Mouse (Mus musculus) midbrain, postnatal 0 days (tissue): ENCODE measurements at regions not wholly inside any gene's neighbourhood (a gene's known extent, or its start where the extent isn't known, plus 50 kb on each side); places are given as distances from the start of the nearest gene placed in this dataset.
A peak's percentile ranks its signal among the peaks of the same experiment; 100 is the strongest.
"Not testable (repeated sequence)": the region's sequence is repeated elsewhere in the genome, so short reads cannot be mapped to it uniquely, and the experiment has no call there.

Source experiments
- ATAC-seq: fragments of 200-750 bp; cut with Nextera tagmentation; 2 replicates; pipeline ENCODE4 v1.8.0; 2017; ENCODE audit warnings: moderate number of reproducible peaks, mild to moderate bottlenecking, moderate TSS enrichment, moderate library complexity; ENCODE audit not compliant: low FRiP score
- DNase-seq: peaks from one replicate; pipeline ENCODE4 v3.0.0-alpha.2; 2015; ENCODE audit warnings: low spot score
- H3K27ac ChIP-seq: fragments of 300-500 bp; sonication (generic); 2 replicates; pipeline ENCODE4 v1.5.1; 2014; ENCODE audit warnings: low read depth, mild to moderate bottlenecking, low read length, mixed read lengths
- H3K27me3 ChIP-seq: fragments of 300-500 bp; sonication (generic); 2 replicates; pipeline ENCODE4 v1.6.1; 2014; ENCODE audit warnings: low read length, control low read depth, mixed read lengths; ENCODE audit not compliant: insufficient read depth
- H3K36me3 ChIP-seq: fragments of 300-500 bp; sonication (generic); 2 replicates; pipeline ENCODE4 v1.6.1; 2014; ENCODE audit warnings: low read length, control low read depth, mixed read lengths; ENCODE audit not compliant: insufficient read depth
- H3K4me1 ChIP-seq: fragments of 300-500 bp; sonication (generic); 2 replicates; pipeline ENCODE4 v1.6.1; 2014; ENCODE audit warnings: mild to moderate bottlenecking, control low read depth, antibody characterized with exemption, low read length, mixed read lengths; ENCODE audit not compliant: insufficient read depth
- H3K4me2 ChIP-seq: fragments of 300-500 bp; sonication (generic); 2 replicates; pipeline ENCODE4 v1.6.1; 2014; ENCODE audit warnings: low read depth, mild to moderate bottlenecking, low read length, mixed read lengths; ENCODE audit not compliant: poor library complexity, severe bottlenecking
- H3K4me3 ChIP-seq: fragments of 300-500 bp; sonication (generic); 2 replicates; pipeline ENCODE4 v1.5.1; 2014; ENCODE audit warnings: low read depth, mild to moderate bottlenecking, low read length, moderate library complexity
- H3K9ac ChIP-seq: fragments of 300-500 bp; sonication (generic); replicated peaks from 2 replicates; pipeline ENCODE4 v1.6.1; 2014; ENCODE audit warnings: mild to moderate bottlenecking, low read length, moderate library complexity, mixed read lengths; ENCODE audit not compliant: poor library complexity, severe bottlenecking
- H3K9me3 ChIP-seq: fragments of 300-500 bp; sonication (generic); 2 replicates; pipeline ENCODE4 v1.6.1; 2016; ENCODE audit warnings: low read length, control low read depth
- CTCF ChIP-seq: IDR thresholded peaks from 2 replicates; pipeline ENCODE4 v1.5.1; 2016; ENCODE audit warnings: antibody characterized with exemption, mild to moderate bottlenecking
- WGBS: fragments of 180-500 bp; shearing (Covaris S2); extraction: QIAGEN DNeasy Blood & Tissue Kit; methylation state at CpG from one replicate; pipeline ENCODE4 v1.1.7; 2014; 5-methylcytosine and 5-hydroxymethylcytosine counted together

DNA sequence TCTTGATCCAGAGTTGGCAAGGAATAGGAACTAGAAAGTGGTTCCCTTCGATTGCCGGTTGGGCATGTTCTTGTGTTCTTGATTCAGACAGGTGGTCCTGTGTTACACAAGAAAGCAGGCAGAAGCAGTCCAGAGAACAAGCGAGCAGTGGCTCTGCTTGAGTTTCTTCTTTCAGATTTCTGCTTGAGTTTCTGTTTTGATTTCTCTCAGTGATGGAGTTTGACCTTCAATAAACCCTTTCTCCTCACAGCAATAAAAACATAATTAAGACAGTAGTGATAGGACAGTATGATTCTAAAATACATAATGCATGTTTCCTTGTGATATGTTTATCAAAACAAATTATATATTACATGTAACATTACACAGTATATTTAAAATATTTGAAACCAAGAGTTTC, 59.1 kb downstream of the Klf6 start:
- no peak for DNase-seq
- H3K4me3 ChIP-seq: no peak overlapping the region
- no peak overlapping the region for H3K9ac ChIP-seq
- TF ChIP-seq CTCF: no peak
- H3K27me3 ChIP-seq: no peaks in the 10 kb centered on the region
- no peaks in the 10 kb centered on the region for H3K9me3 ChIP-seq
- no peak overlapping the region for H3K4me2 ChIP-seq
- H3K36me3 ChIP-seq: no peaks in the 10 kb centered on the region
- H3K4me1 ChIP-seq: no peaks in the 10 kb centered on the region
- WGBS: 83% methylated on average over 3 of the region's 3 CpGs
- H3K27ac ChIP-seq: no peak overlapping the region
- no peak for ATAC-seq

GRCm38 (mm10) chr13:5931433-5931832, 70.2 kb downstream of the Klf6 start:
- no peak overlapping the region for H3K4me3 ChIP-seq
- H3K27ac ChIP-seq: no peak overlapping the region
- no peaks in the 10 kb centered on the region for H3K36me3 ChIP-seq
- no peak for TF ChIP-seq CTCF
- 93% methylated on average over 2 of the region's 2 CpGs for WGBS
- no peak overlapping the region for H3K4me2 ChIP-seq
- ATAC-seq (no peak), DNase-seq (no peak)
- H3K27me3 ChIP-seq: no peaks in the 10 kb centered on the region
- no peaks in the 10 kb centered on the region for H3K9me3 ChIP-seq
- no peak overlapping the region for H3K9ac ChIP-seq
- no peaks in the 10 kb centered on the region for H3K4me1 ChIP-seq

DNA sequence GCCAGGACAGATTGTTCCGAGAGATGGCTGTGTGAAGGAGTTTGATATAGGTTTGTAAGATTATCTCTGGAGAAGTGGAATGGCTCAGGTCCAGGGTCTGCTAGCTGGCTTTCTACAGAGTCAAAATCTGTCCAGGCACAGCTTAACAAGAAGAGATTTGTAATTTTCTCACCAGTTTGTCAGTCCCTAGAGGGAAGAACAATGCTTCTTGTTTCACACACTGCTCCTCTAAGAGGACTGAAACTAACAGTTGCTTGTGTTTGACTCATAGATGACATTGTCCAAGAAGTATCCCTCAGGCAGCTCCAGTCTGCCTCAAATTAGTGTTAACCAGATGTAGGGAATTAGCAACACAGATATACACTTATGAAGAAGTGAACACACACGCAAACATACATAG, 76.2 kb downstream of the Klf6 start:
- H3K27ac ChIP-seq: no peak overlapping the region
- no peaks in the 10 kb centered on the region for H3K36me3 ChIP-seq
- 91% methylated on average over 2 of the region's 2 CpGs for WGBS
- TF ChIP-seq CTCF: no peak
- no peaks in the 10 kb centered on the region for H3K27me3 ChIP-seq
- no peaks in the 10 kb centered on the region for H3K4me1 ChIP-seq
- no peak overlapping the region for H3K9ac ChIP-seq
- ATAC-seq (no peak), DNase-seq (no peak)
- H3K4me3 ChIP-seq: no peak overlapping the region
- H3K4me2 ChIP-seq: no peak overlapping the region
- no peaks in the 10 kb centered on the region for H3K9me3 ChIP-seq

DNA sequence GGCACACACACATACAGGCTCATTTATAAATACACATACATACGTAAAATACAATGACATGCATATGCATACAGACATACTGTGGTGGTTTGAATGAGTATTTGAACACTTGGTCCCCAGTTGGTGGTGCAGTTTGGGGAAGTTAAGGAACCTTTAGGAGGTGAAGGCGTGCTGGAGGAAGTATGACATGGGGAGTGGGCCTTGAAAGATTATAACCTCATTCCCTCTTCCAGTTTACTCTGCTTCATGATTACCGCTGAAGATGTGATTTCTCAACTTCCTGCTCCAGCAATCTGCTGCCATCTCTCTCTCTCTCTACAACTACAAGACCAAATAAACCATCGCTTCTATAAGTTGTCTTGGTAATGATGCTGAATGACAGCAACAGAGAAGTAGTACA, 76.7 kb downstream of the Klf6 start:
- no peak overlapping the region for H3K4me3 ChIP-seq
- TF ChIP-seq CTCF: no peak
- 93% methylated on average over 4 of the region's 4 CpGs for WGBS
- ATAC-seq (no peak), DNase-seq (no peak)
- H3K27me3 ChIP-seq: no peaks in the 10 kb centered on the region
- H3K27ac ChIP-seq: no peak overlapping the region
- H3K4me2 ChIP-seq: no peak overlapping the region
- no peaks in the 10 kb centered on the region for H3K9me3 ChIP-seq
- no peaks in the 10 kb centered on the region for H3K4me1 ChIP-seq
- no peaks in the 10 kb centered on the region for H3K36me3 ChIP-seq
- H3K9ac ChIP-seq: no peak overlapping the region

DNA sequence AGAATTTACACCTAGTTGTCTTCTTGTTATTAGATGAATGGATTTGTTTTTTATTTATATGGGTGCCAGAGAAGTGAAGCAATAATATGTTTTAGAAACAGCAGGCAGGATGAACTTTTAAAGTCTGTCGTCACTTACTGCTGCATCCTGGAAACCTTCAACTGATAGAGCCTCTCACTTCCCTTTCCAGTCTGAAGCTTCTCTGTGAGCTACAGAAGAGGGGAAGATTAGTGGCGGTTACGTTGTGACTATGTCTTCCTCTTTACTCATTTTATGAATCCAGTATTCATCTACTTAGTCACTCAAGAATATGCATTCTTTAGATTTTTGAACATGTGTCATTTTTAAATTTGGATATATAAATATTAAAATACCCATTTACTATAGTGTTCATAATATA, 78.1 kb downstream of the Klf6 start:
- no peak for TF ChIP-seq CTCF
- H3K27me3 ChIP-seq: no peaks in the 10 kb centered on the region
- no peaks in the 10 kb centered on the region for H3K4me1 ChIP-seq
- 91% methylated on average over 3 of the region's 3 CpGs for WGBS
- no peak overlapping the region for H3K9ac ChIP-seq
- no peaks in the 10 kb centered on the region for H3K9me3 ChIP-seq
- no peak overlapping the region for H3K4me2 ChIP-seq
- DNase-seq (no peak), ATAC-seq (no peak)
- H3K27ac ChIP-seq: no peak overlapping the region
- no peaks in the 10 kb centered on the region for H3K36me3 ChIP-seq
- H3K4me3 ChIP-seq: no peak overlapping the region

DNA sequence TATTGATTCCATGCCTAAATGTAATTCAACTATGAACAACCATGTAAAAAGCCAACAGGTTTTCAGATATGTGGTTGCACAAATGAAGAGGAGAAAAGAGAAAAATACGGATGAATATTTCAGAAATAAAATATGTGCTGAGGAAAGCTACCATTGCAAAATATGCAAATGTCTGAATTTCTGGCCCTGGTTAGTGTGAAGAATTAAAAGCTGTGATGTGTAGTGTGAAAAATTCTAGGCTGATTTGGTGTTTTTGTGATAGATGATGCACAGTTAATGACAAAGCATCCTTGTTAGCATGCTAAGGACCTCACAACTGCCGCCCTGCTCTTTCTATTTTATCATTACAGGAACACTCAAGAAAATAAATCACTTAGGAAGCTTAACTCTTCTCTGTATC, 91.6 kb downstream of the Klf6 start:
- Histone ChIP-seq H3K4me3 (no peak overlapping the region), H3K4me2 (no peak overlapping the region), H3K4me1 (no peaks in the 10 kb centered on the region), H3K27me3 (no peaks in the 10 kb centered on the region), H3K9me3 (no peaks in the 10 kb centered on the region), H3K9ac (no peak overlapping the region), H3K27ac (no peak overlapping the region), H3K36me3 (no peaks in the 10 kb centered on the region)
- WGBS: 84% methylated on average over 2 of the region's 2 CpGs
- TF ChIP-seq CTCF: no peak
- ATAC-seq (no peak), DNase-seq (no peak)

DNA sequence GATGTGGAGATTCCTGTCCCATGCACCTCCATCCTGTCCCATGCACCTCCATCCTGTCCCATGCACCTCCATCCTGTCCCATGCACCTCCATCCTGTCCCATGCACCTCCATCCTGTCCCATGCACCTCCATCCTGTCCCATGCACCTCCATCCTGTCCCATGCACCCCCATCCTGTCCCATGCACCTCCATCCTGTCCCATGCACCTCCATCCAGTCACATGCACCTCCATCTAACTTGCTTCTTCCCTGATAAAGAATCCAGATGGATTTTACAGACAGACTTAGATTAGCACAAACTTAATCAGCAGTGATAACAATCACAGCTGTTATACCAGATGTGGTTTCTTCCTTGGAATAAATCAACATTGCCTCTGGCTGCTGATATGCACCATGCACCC, 93.8 kb downstream of the Klf6 start:
- not testable (repeated sequence) for H3K9me3 ChIP-seq, H3K9ac ChIP-seq, H3K4me3 ChIP-seq, H3K4me1 ChIP-seq, H3K27me3 ChIP-seq, H3K36me3 ChIP-seq, ATAC-seq, H3K4me2 ChIP-seq, H3K27ac ChIP-seq
- DNase-seq: peak; percentile 24
